9 mouse cellular contexts compared by ENCODE assay signal in the genomic region with DNA sequence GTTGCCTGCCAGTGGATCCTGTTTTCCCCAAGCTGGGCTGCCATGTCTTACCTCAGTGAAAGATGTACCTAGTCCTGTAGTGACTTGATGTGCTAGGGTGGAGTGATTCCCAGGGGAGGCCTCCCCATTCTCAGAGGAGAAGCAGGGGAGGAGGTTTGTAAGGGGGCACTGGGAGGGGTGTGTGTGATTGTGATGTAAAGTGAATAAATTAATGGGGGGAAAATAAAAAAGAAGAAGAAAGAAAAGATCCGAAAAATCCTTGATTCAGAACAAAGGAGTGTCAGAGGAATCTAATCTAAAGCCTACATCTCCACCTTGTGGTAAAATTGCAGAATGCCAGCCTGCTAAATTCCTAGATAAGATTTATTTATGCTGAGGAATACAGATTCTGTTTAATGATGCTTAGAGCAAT. TPM values are rescaled to one million over a fixed set of nuclear protein-coding genes. Genes with fewer than 3 reads are reported as not detected.
A peak's percentile ranks its signal among the peaks of the same experiment; 100 is the strongest.
DNase-seq lines count a peak whose midpoint lies in the region; ATAC-seq and TF ChIP-seq lines count a peak whose summit lies in the region.
"Had no signal": no experiment of that assay in that cellular context is flagged by ENCODE, and none has a peak within 500 bp of the region (broad histone marks: within the 10 kb centered on the region; RNA-seq: fewer than 3 reads in every experiment).

No protein-coding gene starts in this region.

- H3K9ac ChIP-seq in kidney, embryonic 15.5 days: no peak overlapping the region
- peak overlapping the region; percentile 61 for H3K9ac ChIP-seq in neural tube, embryonic 13.5 days
- H3K9ac ChIP-seq: liver, embryonic 13.5 days had no signal

- H3K9me3 ChIP-seq in kidney, embryonic 15.5 days (replicated peaks): no peaks in the 10 kb centered on the region
- H3K9me3 ChIP-seq in E14TG2a.4 (ENCODE audit: low read length): no peaks in the 10 kb centered on the region
- H3K9me3 ChIP-seq in limb, embryonic 10.5 days (replicated peaks): no peaks in the 10 kb centered on the region
- H3K9me3 ChIP-seq in neural tube, embryonic 13.5 days: no peaks in the 10 kb centered on the region
- H3K9me3 ChIP-seq: liver, embryonic 13.5 days had no signal

- no peaks in the 10 kb centered on the region for H3K4me1 ChIP-seq in kidney, adult 2 months (ENCODE audit: control insufficient read depth, insufficient read depth, low read length)
- peaks cover 3% of the 10 kb centered on the region; the same call in 1 of the 2 replicates for H3K4me1 ChIP-seq in kidney, embryonic 15.5 days
- H3K4me1 ChIP-seq in E14TG2a.4 (replicated peaks; ENCODE audit: low read depth, low read length): peaks cover 3% of the 10 kb centered on the region; the same call in 1 of the 2 replicates
- H3K4me1 ChIP-seq in cortical plate, adult 2 months (ENCODE audit: control insufficient read depth, insufficient read depth, low read length): no peaks in the 10 kb centered on the region
- H3K4me1 ChIP-seq in limb, embryonic 10.5 days: no peaks in the 10 kb centered on the region
- peaks cover 4% of the 10 kb centered on the region for H3K4me1 ChIP-seq in neural tube, embryonic 13.5 days (replicated peaks)
- H3K4me1 ChIP-seq: liver, embryonic 13.5 days had no signal

- H3K27ac ChIP-seq in kidney, adult 2 months (ENCODE audit: insufficient read depth, low read depth, low read length): no peak overlapping the region
- H3K27ac ChIP-seq in kidney, embryonic 15.5 days: no peak overlapping the region
- no peak overlapping the region for H3K27ac ChIP-seq in cortical plate, adult 2 months (ENCODE audit: insufficient read depth, low read length)
- H3K27ac ChIP-seq in limb, embryonic 10.5 days: peak overlapping the region; percentile 83
- peak overlapping the region; percentile 67 for H3K27ac ChIP-seq in neural tube, embryonic 13.5 days (replicated peaks)
- H3K27ac ChIP-seq: liver, embryonic 13.5 days had no signal

- H3K4me2 ChIP-seq in kidney, embryonic 15.5 days: no peak overlapping the region
- H3K4me2 ChIP-seq in neural tube, embryonic 13.5 days: peak overlapping the region; percentile 32
- H3K4me2 ChIP-seq: liver, embryonic 13.5 days had no signal

- H3K4me3 ChIP-seq in kidney, adult 2 months (ENCODE audit: insufficient read depth, low read depth, low read length): no peak overlapping the region
- no peak overlapping the region for H3K4me3 ChIP-seq in kidney, embryonic 15.5 days (replicated peaks)
- H3K4me3 ChIP-seq in E14TG2a.4 (replicated peaks; ENCODE audit: low read length): no peak overlapping the region
- no peak overlapping the region for H3K4me3 ChIP-seq in cortical plate, adult 2 months (ENCODE audit: insufficient read depth, low read length)
- H3K4me3 ChIP-seq in limb, embryonic 10.5 days: no peak overlapping the region
- no peak overlapping the region for H3K4me3 ChIP-seq in neural tube, embryonic 13.5 days
- H3K4me3 ChIP-seq: liver, embryonic 13.5 days had no signal

- no peaks in the 10 kb centered on the region for H3K27me3 ChIP-seq in kidney, adult 2 months (replicated peaks; ENCODE audit: control insufficient read depth, insufficient read depth, low read length)
- 0 out of 2 replicates have a peak, but pooled peaks cover 4% of the 10 kb centered on the region for H3K27me3 ChIP-seq in kidney, embryonic 15.5 days
- H3K27me3 ChIP-seq in E14TG2a.4 (ENCODE audit: insufficient read depth, low read length): no peaks in the 10 kb centered on the region
- no peaks in the 10 kb centered on the region for H3K27me3 ChIP-seq in limb, embryonic 10.5 days (ENCODE audit: low read depth, poor library complexity, severe bottlenecking)
- no peaks in the 10 kb centered on the region for H3K27me3 ChIP-seq in neural tube, embryonic 13.5 days

- no peak for TF ChIP-seq POLR2A in kidney, adult 2 months (IDR thresholded peaks at IDR 0.05; ENCODE audit: low read depth, low read length)
- TF ChIP-seq POLR2A in cortical plate, adult 2 months (IDR thresholded peaks at IDR 0.05; ENCODE audit: extremely low read depth, insufficient read depth, low read length): no peak

- DNase-seq in kidney, adult 2 months: peak; percentile 51
- DNase-seq in heart, postnatal 4 days: peak; percentile 11
- DNase-seq in limb, embryonic 10.5 days (ENCODE audit: low spot score): peak; percentile 59
- DNase-seq in adrenal gland, postnatal 25 days: no peak
- DNase-seq: liver, embryonic 13.5 days had no signal

- peak; percentile 28; the same call in 1 of the 2 replicates for TF ChIP-seq CTCF in kidney, adult 2 months (conservative IDR thresholded peaks at IDR 0.05; ENCODE audit: insufficient read depth, insufficient read length, low read depth, low read length)
- TF ChIP-seq CTCF in E14TG2a.4 (conservative IDR thresholded peaks at IDR 0.05; ENCODE audit: low read length): peak; percentile 97
- TF ChIP-seq CTCF in cortical plate, adult 2 months (IDR thresholded peaks at IDR 0.05; ENCODE audit: extremely low read depth, insufficient read depth, low read length): peak; percentile 17; the same call in 1 of the 2 replicates

- H3K36me3 ChIP-seq in kidney, adult 2 months (ENCODE audit: control insufficient read depth, insufficient read depth, low read length): no peaks in the 10 kb centered on the region
- H3K36me3 ChIP-seq in kidney, embryonic 15.5 days: no peaks in the 10 kb centered on the region
- no peaks in the 10 kb centered on the region for H3K36me3 ChIP-seq in E14TG2a.4 (ENCODE audit: insufficient read depth, low read length)
- H3K36me3 ChIP-seq in limb, embryonic 10.5 days: no peaks in the 10 kb centered on the region
- no peaks in the 10 kb centered on the region for H3K36me3 ChIP-seq in neural tube, embryonic 13.5 days
- H3K36me3 ChIP-seq: liver, embryonic 13.5 days had no signal

- no peak for ATAC-seq in kidney, embryonic 15.5 days (replicated peaks; ENCODE audit: low FRiP score)
- ATAC-seq in neural tube, embryonic 13.5 days (ENCODE audit: low read depth): peak; percentile 50; the same call in 1 of the 2 replicates

- 0% methylated on average over 1 of the region's 1 CpGs for WGBS in kidney, adult 2 months
- WGBS in kidney, embryonic 15.5 days: 7% methylated on average over 1 of the region's 1 CpGs
- 22% methylated on average over 1 of the region's 1 CpGs for WGBS in limb, embryonic 10.5 days
- WGBS in neural tube, embryonic 13.5 days: 0% methylated on average over 1 of the region's 1 CpGs

RNA-seq across cellular contexts. Expression of a gene that starts 24.9 kb away (rescaled TPM):
- 70.6 and 90.5 TPM in 2 replicates for polyA plus RNA-seq in kidney, adult 2 months (2012; rRNA removed)
- 49.3 and 51.7 TPM in 2 replicates for polyA plus RNA-seq in kidney, embryonic 15.5 days (2015; fragmentation: Nextera tagmentation; extraction: Ambion mirVana)
- polyA plus RNA-seq in cortical plate, adult 2 months (2012; rRNA removed): 119 and 129 TPM in 2 replicates
- 10 to 100 TPM; 60.0 to 65.7 TPM for total RNA-seq in heart, postnatal 4 days (2021)
- polyA plus RNA-seq in limb, embryonic 10.5 days (2016; fragmentation: Nextera tagmentation; extraction: Ambion mirVana): 60.6 and 62.5 TPM in 2 replicates
- 68.2 and 83.1 TPM in 2 replicates for polyA plus RNA-seq in neural tube, embryonic 13.5 days (2015; fragmentation: Nextera tagmentation; extraction: Ambion mirVana)
- 123 and 138 TPM in 2 replicates for total RNA-seq in adrenal gland, postnatal 25 days (2021)

RNA-seq across cellular contexts. Expression of a gene that starts 38.0 kb away (rescaled TPM):
- 105 TPM in 2 replicates for polyA plus RNA-seq in kidney, adult 2 months (2012; rRNA removed)
- 231 and 236 TPM in 2 replicates for polyA plus RNA-seq in kidney, embryonic 15.5 days (2015; fragmentation: Nextera tagmentation; extraction: Ambion mirVana)
- 102 and 103 TPM in 2 replicates for polyA plus RNA-seq in cortical plate, adult 2 months (2012; rRNA removed)
- 100 to 1,000 TPM; 159 to 161 TPM for total RNA-seq in heart, postnatal 4 days (2021)
- polyA plus RNA-seq in limb, embryonic 10.5 days (2016; fragmentation: Nextera tagmentation; extraction: Ambion mirVana): 230 and 241 TPM in 2 replicates
- 188 and 200 TPM in 2 replicates for polyA plus RNA-seq in neural tube, embryonic 13.5 days (2015; fragmentation: Nextera tagmentation; extraction: Ambion mirVana)
- 256 and 282 TPM in 2 replicates for total RNA-seq in adrenal gland, postnatal 25 days (2021)

RNA-seq across cellular contexts. Expression of a gene that starts 41.0 kb away (rescaled TPM):
- 219 and 227 TPM in 2 replicates for polyA plus RNA-seq in kidney, adult 2 months (2012; rRNA removed)
- 154 and 156 TPM in 2 replicates for polyA plus RNA-seq in kidney, embryonic 15.5 days (2015; fragmentation: Nextera tagmentation; extraction: Ambion mirVana)
- polyA plus RNA-seq in cortical plate, adult 2 months (2012; rRNA removed): 90.1 and 96.8 TPM in 2 replicates
- 100 to 1,000 TPM; 224 to 238 TPM for total RNA-seq in heart, postnatal 4 days (2021)
- 182 and 207 TPM in 2 replicates for polyA plus RNA-seq in limb, embryonic 10.5 days (2016; fragmentation: Nextera tagmentation; extraction: Ambion mirVana)
- polyA plus RNA-seq in neural tube, embryonic 13.5 days (2015; fragmentation: Nextera tagmentation; extraction: Ambion mirVana): 122 and 144 TPM in 2 replicates
- total RNA-seq in adrenal gland, postnatal 25 days (2021): 180 and 191 TPM in 2 replicates

RNA-seq across cellular contexts. Expression of a gene that starts 52.9 kb away (rescaled TPM):
- 62.8 and 71.7 TPM in 2 replicates for polyA plus RNA-seq in kidney, adult 2 months (2012; rRNA removed)
- 52.7 and 56.0 TPM in 2 replicates for polyA plus RNA-seq in kidney, embryonic 15.5 days (2015; fragmentation: Nextera tagmentation; extraction: Ambion mirVana)
- 63.7 and 66.0 TPM in 2 replicates for polyA plus RNA-seq in cortical plate, adult 2 months (2012; rRNA removed)
- 10 to 100 TPM; 47.1 to 51.4 TPM for total RNA-seq in heart, postnatal 4 days (2021)
- polyA plus RNA-seq in limb, embryonic 10.5 days (2016; fragmentation: Nextera tagmentation; extraction: Ambion mirVana): 55.1 and 62.5 TPM in 2 replicates
- 60.2 and 62.3 TPM in 2 replicates for polyA plus RNA-seq in neural tube, embryonic 13.5 days (2015; fragmentation: Nextera tagmentation; extraction: Ambion mirVana)
- 60.4 and 63.6 TPM in 2 replicates for total RNA-seq in adrenal gland, postnatal 25 days (2021)

RNA-seq across cellular contexts. Expression of a gene that starts 56.6 kb away (rescaled TPM):
- 1.2 and 1.5 TPM in 2 replicates for polyA plus RNA-seq in kidney, adult 2 months (2012; rRNA removed)
- 0.72 and 0.82 TPM in 2 replicates for polyA plus RNA-seq in kidney, embryonic 15.5 days (2015; fragmentation: Nextera tagmentation; extraction: Ambion mirVana)
- 0.84 and 0.93 TPM in 2 replicates for polyA plus RNA-seq in cortical plate, adult 2 months (2012; rRNA removed)
- total RNA-seq in heart, postnatal 4 days (2021): under 1 TPM; 0.21 to 0.95 TPM
- 0.29 and 0.51 TPM in 2 replicates for polyA plus RNA-seq in limb, embryonic 10.5 days (2016; fragmentation: Nextera tagmentation; extraction: Ambion mirVana)
- polyA plus RNA-seq in neural tube, embryonic 13.5 days (2015; fragmentation: Nextera tagmentation; extraction: Ambion mirVana): 0.29 and 0.95 TPM in 2 replicates
- 1.4 and 3.2 TPM in 2 replicates for total RNA-seq in adrenal gland, postnatal 25 days (2021)

Comparison
In these comparisons a context has a peak if more than half of its experiments do, and no peak if none do; other contexts are left out.
1. H3K27ac ChIP-seq: peak in limb, embryonic 10.5 days (single experiment) and neural tube, embryonic 13.5 days (single experiment); none in kidney, adult 2 months (single experiment), kidney, embryonic 15.5 days (single experiment) and cortical plate, adult 2 months (single experiment).
2. CTCF ChIP-seq: peak in every context shown above with its lines; median percentile 97 in E14TG2a.4; 28 in kidney, adult 2 months; 17 in cortical plate, adult 2 months.